Mouse (Mus musculus) erythroid progenitor cell, adult 5-6 weeks (primary cell): Measurements from ENCODE around the gene Stk38. TPM values are rescaled to one million over a fixed set of nuclear protein-coding genes. Genes with fewer than 3 reads are reported as not detected.

Experiments used
- ATAC-seq: replicated peaks from 2 replicates; pipeline ENCODE4 v1.8.0; 2016; ENCODE audit warnings: moderate number of reproducible peaks, mild to moderate bottlenecking, moderate TSS enrichment, inconsistent platforms; ENCODE audit not compliant: poor library complexity, low FRiP score, severe bottlenecking
- total RNA-seq, 2 experiments: library from RNA; stranded (forward) in 1 of 2; stranded (reverse) in 1 of 2; fragments of 150-400 nt in 1 of 2; fragments of 186-747, 209-891 nt in 1 of 2; gene quantifications; 2 replicates each; pipeline versions ENCODE4 v1.2.3 to v1.2.4; 2015 to 2017; ENCODE audit warnings: low replicate concordance in 2 of 2

The Stk38 gene
- total RNA-seq (2015; ENCODE audit: low replicate concordance) = 112 and 129 TPM in 2 replicates
- total RNA-seq (2017; ENCODE audit: low replicate concordance) = 111 and 134 TPM in 2 replicates

- ATAC-seq = peak; percentile 89
Measured at GRCm38 (mm10) chr17:29007641-29008325, at the start of gene Stk38. Gene Stk38, minus strand, starts transcription at chr17:29007995.

DNA sequence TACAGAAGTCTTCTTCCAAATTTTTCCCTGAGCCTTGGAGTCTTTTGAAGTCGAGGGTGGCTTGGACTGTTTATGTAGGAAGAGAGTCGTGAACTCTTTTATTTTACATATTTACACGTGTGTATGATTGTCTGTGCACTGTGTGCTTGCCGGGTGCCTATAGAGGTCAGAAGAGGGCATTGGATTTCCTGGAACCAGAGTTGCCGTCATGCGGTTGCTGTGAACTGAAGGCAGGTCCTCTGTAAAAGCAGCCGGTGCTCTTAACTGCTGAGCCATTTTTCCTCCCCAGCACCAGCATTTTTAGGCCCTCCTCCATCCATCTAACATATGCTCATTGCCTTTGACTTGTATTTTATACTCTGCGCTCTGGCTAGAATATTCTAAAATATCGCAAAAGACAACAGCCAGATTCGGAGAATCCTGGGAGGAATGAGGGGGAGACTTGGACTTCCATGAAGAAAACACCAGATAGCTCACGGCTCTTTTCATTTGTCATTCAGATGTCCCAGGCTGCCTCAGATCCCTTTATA, 49.6 kb upstream of the Stk38 start:
- ATAC-seq = no peak

DNA sequence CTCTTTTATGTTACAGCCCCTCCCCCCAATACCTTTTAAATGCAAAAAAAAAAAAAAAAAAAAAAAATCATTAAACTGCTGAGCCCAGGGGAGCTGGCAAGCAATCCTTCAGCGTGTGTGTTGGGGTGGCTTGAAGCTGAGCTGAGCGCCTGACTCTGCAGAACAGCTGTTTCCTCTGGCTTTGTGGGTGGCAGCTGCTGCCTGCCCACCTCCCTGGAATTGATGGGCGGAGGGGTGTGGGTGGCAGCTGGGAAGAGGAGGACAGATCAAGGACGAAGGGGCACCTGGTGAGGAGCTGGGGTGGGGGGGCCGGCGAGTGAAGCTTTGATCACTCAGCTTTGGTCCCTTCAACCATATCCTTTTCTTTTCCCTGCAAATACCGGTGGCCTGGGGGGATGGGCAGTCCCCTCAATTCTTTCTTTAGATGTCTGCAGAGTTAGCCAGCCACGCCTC, 48.9 kb upstream of the Stk38 start:
- ATAC-seq = no peak

- no peak for ATAC-seq
Measured at GRCm38 (mm10) chr17:29056207-29056606, 48.4 kb upstream of the Stk38 start.

DNA sequence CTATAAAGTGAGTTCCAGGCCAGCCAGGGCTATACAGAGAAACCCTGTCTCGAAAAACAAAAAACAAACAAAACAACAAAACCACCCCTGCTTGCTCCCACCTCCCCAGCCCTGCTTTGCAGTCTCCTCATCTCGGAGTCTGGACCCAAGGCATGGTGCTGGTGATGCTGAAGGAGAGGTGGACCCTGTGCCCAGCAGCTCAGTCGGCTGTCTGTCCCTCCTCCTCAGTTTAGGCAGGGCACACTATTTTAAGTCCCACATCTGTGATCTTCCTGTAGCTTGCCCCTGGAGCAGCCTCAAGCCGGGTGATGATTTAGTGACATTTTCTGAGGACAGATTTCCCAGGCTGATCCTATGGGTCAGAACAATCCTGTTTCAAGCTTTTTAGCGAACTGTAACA, 47.8 kb upstream of the Stk38 start:
- no peak for ATAC-seq

GRCm38 (mm10) chr17:29054429-29054828, 46.6 kb upstream of the Stk38 start:
- no peak for ATAC-seq

DNA sequence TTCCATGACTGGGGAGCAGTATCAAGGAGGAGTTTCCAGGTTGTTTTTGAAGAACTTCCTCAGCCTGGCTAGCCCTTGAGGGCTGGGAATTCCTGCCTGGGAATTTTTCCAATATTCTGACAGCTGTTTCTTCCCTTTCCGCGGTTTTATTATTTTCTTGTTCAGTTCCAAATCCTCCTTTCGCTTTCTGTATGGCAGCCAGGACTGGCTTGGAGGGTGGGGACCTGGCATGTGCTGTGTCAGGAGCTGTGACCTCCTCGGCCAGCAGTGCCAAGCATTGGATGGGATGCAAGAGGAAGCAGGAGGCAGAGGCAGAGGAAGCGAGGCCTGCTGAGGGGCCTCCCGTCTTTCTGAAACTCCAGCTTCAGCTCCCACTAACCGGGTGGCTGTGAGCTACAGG, 46.0 kb upstream of the Stk38 start:
- ATAC-seq = no peak

DNA sequence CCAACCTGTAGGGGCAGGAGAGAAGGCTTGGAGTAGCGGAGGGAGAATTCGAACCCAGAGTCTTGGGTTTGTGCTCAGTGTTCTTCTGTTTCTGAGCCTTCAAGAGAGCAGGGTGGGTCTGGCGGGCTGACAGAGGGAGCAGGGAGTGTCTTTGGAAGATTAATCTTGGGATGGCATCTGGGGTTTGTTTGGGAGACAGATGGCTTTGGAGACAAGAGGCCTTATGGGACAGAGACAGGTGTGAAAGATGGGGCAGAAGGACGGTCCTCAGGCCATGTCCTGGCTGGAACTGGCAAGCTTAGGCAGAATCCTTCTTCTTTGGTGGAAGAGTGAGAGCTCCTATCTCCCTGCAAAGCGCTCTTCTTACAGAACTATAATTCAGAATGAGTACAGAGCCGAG, 45.3 kb upstream of the Stk38 start:
- no peak for ATAC-seq

- ATAC-seq = no peak
Measured at GRCm38 (mm10) chr17:29050791-29051190, 43.0 kb upstream of the Stk38 start.

DNA sequence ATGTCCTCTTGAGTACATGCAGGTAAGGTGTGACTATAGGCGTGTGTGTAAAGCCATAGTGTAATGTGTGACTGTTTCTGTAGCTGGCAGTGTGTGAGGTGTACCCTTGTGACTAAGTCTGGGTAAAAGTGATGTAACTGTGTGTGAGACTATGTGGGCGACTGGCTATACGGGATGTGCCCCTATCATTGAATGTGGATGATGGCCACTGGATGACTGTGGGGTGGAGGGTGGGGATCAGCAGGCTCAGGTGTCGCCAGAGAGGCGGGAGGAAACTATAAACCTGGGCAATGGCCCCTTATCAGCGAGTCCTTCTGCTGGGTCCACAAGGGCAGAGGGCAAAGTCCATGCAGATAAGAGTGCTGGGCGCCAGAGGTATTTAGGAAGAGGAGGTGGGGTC, 42.1 kb upstream of the Stk38 start:
- no peak for ATAC-seq

DNA sequence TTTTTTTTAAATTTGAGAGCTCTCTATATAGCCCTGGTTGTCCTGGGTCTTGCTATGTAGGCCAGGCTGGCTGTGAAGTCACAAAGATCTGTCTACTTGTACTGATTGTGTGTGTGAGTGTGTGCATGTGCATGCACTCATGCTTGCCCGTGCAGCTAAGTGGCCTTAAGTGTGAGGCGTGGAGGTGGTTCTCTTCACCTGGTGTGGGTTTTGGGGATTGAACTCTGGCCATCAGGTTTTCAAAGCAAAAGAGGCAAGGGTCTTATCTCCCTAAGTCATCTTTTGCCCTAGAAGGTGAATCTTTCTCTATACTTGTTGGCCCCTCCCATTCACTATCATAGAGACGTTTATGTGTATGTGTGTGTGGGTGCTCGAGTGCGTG, 41.7 kb upstream of the Stk38 start:
- no peak for ATAC-seq

DNA sequence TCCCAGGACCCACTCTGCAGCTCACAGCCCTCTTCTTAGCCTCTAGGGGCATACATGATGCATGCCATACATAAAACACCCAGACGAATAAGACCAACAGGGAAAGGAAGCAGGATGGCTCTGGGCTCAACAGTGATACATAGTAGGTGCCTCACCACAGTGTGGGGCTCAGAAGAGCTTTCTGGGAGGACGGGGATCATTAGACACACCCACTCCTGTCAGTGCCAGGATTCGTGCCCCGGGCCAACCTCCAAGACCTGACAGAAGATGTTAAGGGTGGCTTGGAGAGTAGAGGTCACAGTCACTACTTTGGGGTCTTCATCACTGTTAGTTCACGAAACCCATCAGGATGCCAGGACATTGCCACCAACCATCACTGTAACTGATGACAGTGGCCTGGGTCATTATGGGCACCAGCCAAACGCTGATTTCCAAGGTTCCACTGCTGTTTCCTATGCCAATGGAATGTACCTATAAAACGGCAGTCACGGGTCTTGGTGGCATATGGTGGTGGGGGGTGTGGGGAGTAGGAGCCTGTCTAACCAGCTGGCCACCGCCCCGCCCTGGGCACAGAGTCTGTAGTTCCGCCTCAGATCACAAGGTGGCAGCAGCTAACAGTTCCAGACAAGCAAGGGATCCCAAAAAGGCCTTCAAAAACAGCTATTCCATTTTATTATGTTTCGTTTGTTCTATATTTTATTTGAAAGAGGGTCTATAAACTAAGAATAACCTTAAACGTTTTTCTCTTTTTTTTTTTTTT, 41.1 kb upstream of the Stk38 start:
- ATAC-seq = peak; percentile 69

- ATAC-seq = no peak
Measured at GRCm38 (mm10) chr17:29047697-29048514, 40.1 kb upstream of the Stk38 start.

GRCm38 (mm10) chr17:29046863-29047262, 39.1 kb upstream of the Stk38 start:
- no peak for ATAC-seq

DNA sequence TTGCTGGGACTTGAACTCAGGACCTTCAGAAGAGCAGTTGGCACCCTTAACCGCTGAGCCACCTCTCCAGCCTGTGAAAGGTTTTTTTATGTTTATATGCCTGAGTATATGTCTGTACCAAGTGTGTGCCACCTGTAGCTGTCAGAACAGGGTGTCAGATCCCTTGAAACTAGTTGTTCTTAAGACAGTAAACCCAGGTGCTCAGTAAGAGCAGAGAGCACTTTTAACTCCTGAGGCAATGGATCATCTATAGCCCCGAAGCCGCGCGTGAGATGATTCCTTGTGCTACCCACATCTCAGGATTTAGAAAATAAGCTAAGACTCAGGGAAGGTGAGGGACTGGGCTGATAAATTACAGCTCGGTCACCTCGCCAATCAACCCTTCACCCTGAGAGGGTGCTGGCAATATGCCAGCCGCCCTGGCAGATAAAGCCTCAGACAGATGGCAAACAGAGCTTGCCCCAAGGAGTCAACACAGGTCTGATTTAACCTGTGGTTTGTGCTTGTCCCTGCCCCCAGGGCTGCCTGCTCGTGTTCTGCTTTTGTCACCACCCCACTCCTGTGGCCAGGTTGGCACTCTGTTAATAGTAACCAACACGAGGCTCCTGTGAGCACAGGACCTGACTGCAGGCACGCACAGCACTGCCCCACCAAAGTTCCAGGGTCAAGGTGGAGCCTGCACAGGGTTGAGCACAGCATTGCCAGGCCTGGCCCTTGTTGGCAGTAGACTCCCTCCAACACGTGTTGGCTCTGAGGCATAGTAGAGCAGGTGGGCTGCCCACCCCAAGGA, 38.1 kb upstream of the Stk38 start:
- peak; percentile 69 for ATAC-seq

DNA sequence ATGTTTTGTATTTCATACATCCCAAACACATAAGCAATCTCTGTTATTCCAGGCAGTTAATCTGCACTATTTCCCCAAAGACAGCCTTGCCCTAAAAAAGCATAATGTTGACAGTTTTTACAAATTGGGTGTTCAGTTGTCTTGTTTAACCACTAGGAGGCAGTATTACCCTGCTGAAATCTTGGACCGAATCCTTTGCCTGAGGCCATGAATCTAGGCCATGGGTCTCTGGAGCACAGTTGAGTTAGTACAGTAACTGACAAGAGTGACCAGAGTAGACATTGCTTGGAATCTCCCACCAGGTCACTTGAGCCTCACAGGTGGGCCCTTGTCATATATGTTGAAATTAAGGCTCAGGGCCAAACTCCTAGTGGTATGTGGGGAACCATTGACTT, 37.1 kb upstream of the Stk38 start:
- ATAC-seq = no peak

GRCm38 (mm10) chr17:29044146-29044924, 36.5 kb upstream of the Stk38 start:
- ATAC-seq = no peak

- ATAC-seq = no peak
Measured at GRCm38 (mm10) chr17:29043583-29043982, 35.8 kb upstream of the Stk38 start.

- ATAC-seq = no peak
Measured at GRCm38 (mm10) chr17:29042569-29042968, 34.8 kb upstream of the Stk38 start.
